Mouse (Mus musculus) liver, embryonic 12.5 days (tissue): ENCODE measurements around the gene Orai1. TPM values are rescaled to one million over a fixed set of nuclear protein-coding genes. Genes with fewer than 3 reads are reported as not detected.
A peak's percentile ranks its signal among the peaks of the same experiment; 100 is the strongest.

Experiments
- ATAC-seq: fragments of 200-750 bp; cut with Nextera tagmentation; 2 replicates; pipeline ENCODE4 v1.8.0; 2017; ENCODE audit warnings: moderate number of reproducible peaks, mild to moderate bottlenecking, moderate library complexity
- H3K27ac ChIP-seq: fragments of 300-500 bp; sonication (generic); 2 replicates; pipeline ENCODE4 v1.5.1; 2016; ENCODE audit warnings: mild to moderate bottlenecking
- H3K27me3 ChIP-seq: fragments of 300-500 bp; sonication (generic); replicated peaks from 2 replicates; pipeline ENCODE4 v1.6.1; 2016; ENCODE audit warnings: mild to moderate bottlenecking, moderate library complexity
- H3K36me3 ChIP-seq: fragments of 300-500 bp; sonication (generic); 2 replicates; pipeline ENCODE4 v1.6.1; 2016; ENCODE audit warnings: mild to moderate bottlenecking, moderate library complexity
- H3K4me1 ChIP-seq: fragments of 300-500 bp; sonication (generic); 2 replicates; pipeline ENCODE4 v1.6.1; 2016
- H3K4me2 ChIP-seq: fragments of 300-500 bp; sonication (generic); 2 replicates; pipeline ENCODE4 v1.6.1; 2016; ENCODE audit warnings: mild to moderate bottlenecking, moderate library complexity
- H3K4me3 ChIP-seq: fragments of 300-500 bp; sonication (generic); 2 replicates; pipeline ENCODE4 v1.5.1; 2016; ENCODE audit warnings: mild to moderate bottlenecking, moderate library complexity
- H3K9ac ChIP-seq: fragments of 300-500 bp; sonication (generic); 2 replicates; pipeline ENCODE4 v1.6.1; 2016; ENCODE audit warnings: mild to moderate bottlenecking, moderate library complexity
- H3K9me3 ChIP-seq: fragments of 300-500 bp; sonication (generic); replicated peaks from 2 replicates; pipeline ENCODE4 v1.6.1; 2016; ENCODE audit warnings: mild to moderate bottlenecking, moderate library complexity
- WGBS: fragments of 180-500 bp; shearing (Covaris S2); methylation state at CpG from one replicate; pipeline ENCODE4 v1.1.7; 2016; ENCODE audit not compliant: insufficient replicate concordance; 5-methylcytosine and 5-hydroxymethylcytosine counted together
- polyA plus RNA-seq: library from polyadenylated mRNA; unstranded; fragments of >200 nt; fragmentation: Nextera tagmentation; extraction: Ambion mirVana; gene quantifications from 2 replicates; pipeline ENCODE4 v1.2.1, GENCODE M21; 2016

The Orai1 gene
- polyA plus RNA-seq, 1 experiment from 2014 or later, result 11.6 TPM

GRCm38 (mm10) chr5:123035564-123035963 lies 20.7 kb downstream of the Orai1 start:
- Histone ChIP-seq H3K36me3 (peaks cover 17% of the 10 kb centered on the region), H3K9ac (no peak overlapping the region; the same call in 1 of the 2 replicates), H3K27ac (peak overlapping the region; percentile 59)

GRCm38 (mm10) chr5:123038115-123038514 lies 23.2 kb downstream of the Orai1 start:
- Histone ChIP-seq H3K9ac (no peak overlapping the region), H3K27me3 (no peaks in the 10 kb centered on the region), H3K4me3 (no peak overlapping the region), H3K27ac (0 out of 2 replicates have a peak overlapping the region, but pooled peaks have one; percentile 67), H3K4me1 (peaks cover 57% of the 10 kb centered on the region), H3K4me2 (peak overlapping the region; percentile 77; the same call in 1 of the 2 replicates), H3K9me3 (no peaks in the 10 kb centered on the region), H3K36me3 (no peaks in the 10 kb centered on the region)
- ATAC-seq, result no peak
- WGBS, result 59% methylated on average over 5 of the region's 5 CpGs

More at GRCm38 (mm10) chr5:123035564-123035963, 20.7 kb downstream of the Orai1 start:
- peaks cover 49% of the 10 kb centered on the region for H3K4me1 ChIP-seq
- H3K4me3 ChIP-seq, result no peak overlapping the region
- H3K4me2 ChIP-seq, result peak overlapping the region; percentile 15; the same call in 1 of the 2 replicates
- H3K27me3 ChIP-seq, result no peaks in the 10 kb centered on the region
- H3K9me3 ChIP-seq, result no peaks in the 10 kb centered on the region
- WGBS, result 38% methylated on average over 6 of the region's 6 CpGs
- peak; percentile 71 for ATAC-seq

GRCm38 (mm10) chr5:123039120-123039752 lies 24.4 kb downstream of the Orai1 start:
- peaks cover 50% of the 10 kb centered on the region for H3K4me1 ChIP-seq
- H3K27ac ChIP-seq, result peak overlapping the region; percentile 75
- WGBS, result 3% methylated on average over 25 of the region's 25 CpGs
- H3K9ac ChIP-seq, result peak overlapping the region; percentile 58
- H3K27me3 ChIP-seq, result no peaks in the 10 kb centered on the region
- H3K4me3 ChIP-seq, result peak overlapping the region; percentile 54
- no peaks in the 10 kb centered on the region for H3K9me3 ChIP-seq
- peak; percentile 87 for ATAC-seq
- no peaks in the 10 kb centered on the region for H3K36me3 ChIP-seq
- peak overlapping the region; percentile 77 for H3K4me2 ChIP-seq

GRCm38 (mm10) chr5:123040796-123041195 lies 25.9 kb downstream of the Orai1 start:
- no peaks in the 10 kb centered on the region for H3K9me3 ChIP-seq
- H3K4me3 ChIP-seq, result 0 out of 2 replicates have a peak overlapping the region, but pooled peaks have one; percentile 2
- peak overlapping the region; percentile 55 for H3K27ac ChIP-seq
- H3K4me2 ChIP-seq, result peak overlapping the region; percentile 43
- 22% methylated on average over 7 of the region's 7 CpGs for WGBS
- no peaks in the 10 kb centered on the region for H3K27me3 ChIP-seq
- H3K4me1 ChIP-seq, result peaks cover 36% of the 10 kb centered on the region
- H3K36me3 ChIP-seq, result no peaks in the 10 kb centered on the region
- no peak for ATAC-seq
- H3K9ac ChIP-seq, result peak overlapping the region; percentile 37; the same call in 1 of the 2 replicates

DNA sequence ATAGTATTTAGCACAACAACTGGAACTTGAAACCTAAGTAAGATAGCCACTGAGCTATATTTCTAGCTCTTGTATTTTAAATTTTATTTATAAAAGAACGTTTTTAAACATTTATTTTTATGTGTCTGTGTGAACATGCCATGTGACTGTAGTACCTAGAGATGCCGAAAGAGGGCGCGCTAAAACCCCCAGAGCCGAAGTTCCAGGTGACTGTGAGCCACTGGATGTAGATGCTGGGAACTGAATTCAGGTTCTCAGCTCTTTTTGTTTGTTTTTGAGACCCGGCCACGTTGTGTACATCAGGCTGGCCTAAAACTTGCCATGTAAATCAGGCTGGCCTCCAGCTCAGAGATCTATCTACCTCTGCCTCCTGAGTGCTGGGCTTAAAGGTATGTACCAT lies 29.0 kb downstream of the Orai1 start:
- H3K27me3 ChIP-seq, result no peaks in the 10 kb centered on the region
- 14% methylated on average over 7 of the region's 7 CpGs for WGBS
- no peak for ATAC-seq

GRCm38 (mm10) chr5:123045561-123046295 lies 30.9 kb downstream of the Orai1 start:
- H3K9ac ChIP-seq, result no peak overlapping the region
- ATAC-seq, result no peak
- 29% methylated on average over 9 of the region's 9 CpGs for WGBS
- no peak overlapping the region for H3K4me2 ChIP-seq
- peaks cover 17% of the 10 kb centered on the region for H3K4me1 ChIP-seq
- no peaks in the 10 kb centered on the region for H3K27me3 ChIP-seq
- H3K4me3 ChIP-seq, result no peak overlapping the region
- H3K36me3 ChIP-seq, result no peaks in the 10 kb centered on the region
- no peaks in the 10 kb centered on the region for H3K9me3 ChIP-seq
- H3K27ac ChIP-seq, result no peak overlapping the region

More for the DNA sequence above, 29.0 kb downstream of the Orai1 start:
- Histone ChIP-seq H3K9ac (no peak overlapping the region), H3K27ac (no peak overlapping the region), H3K4me1 (peaks cover 23% of the 10 kb centered on the region), H3K36me3 (no peaks in the 10 kb centered on the region), H3K9me3 (no peaks in the 10 kb centered on the region), H3K4me2 (no peak overlapping the region), H3K4me3 (no peak overlapping the region)

DNA sequence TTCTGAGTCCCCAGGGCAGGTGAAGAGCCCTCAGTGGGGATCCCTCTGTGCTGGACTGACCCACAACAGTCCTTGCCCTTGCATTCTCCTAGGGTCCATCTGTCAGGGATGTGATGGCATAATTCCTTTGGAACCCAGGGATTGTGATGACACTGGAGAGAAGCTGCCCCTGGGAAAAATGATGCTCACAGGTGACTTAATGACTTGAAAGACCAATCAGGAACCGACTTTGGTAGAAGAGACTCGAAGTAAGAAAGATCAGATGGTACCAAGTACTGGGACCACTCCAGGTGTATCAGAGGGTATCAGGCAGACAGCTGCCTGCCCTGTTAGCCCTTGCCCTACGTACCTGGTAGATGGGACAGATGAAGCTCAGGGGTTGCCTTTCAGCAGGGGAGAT lies 32.0 kb downstream of the Orai1 start, which contains the start of gene Morn3:
Gene Morn3 (minus strand): TSS at position 101 of the 400 bp plus-strand sequence.
- no peak within 1 kb of the TSS for H3K4me3 ChIP-seq
- H3K36me3 ChIP-seq, result no peaks in the 10 kb centered on the region
- H3K27ac ChIP-seq, result no peak within 1 kb of the TSS
- no peak within 1 kb of the TSS for H3K4me2 ChIP-seq
- H3K27me3 ChIP-seq, result no peaks in the 10 kb centered on the region
- no peak within 1 kb of the TSS for H3K9ac ChIP-seq
- H3K9me3 ChIP-seq, result 0 out of 2 replicates have a peak, but pooled peaks cover 2% of the 10 kb centered on the region
- no peak for ATAC-seq
- peaks cover 11% of the 10 kb centered on the region for H3K4me1 ChIP-seq
- WGBS, result 70% methylated on average over 3 of the region's 3 CpGs

DNA sequence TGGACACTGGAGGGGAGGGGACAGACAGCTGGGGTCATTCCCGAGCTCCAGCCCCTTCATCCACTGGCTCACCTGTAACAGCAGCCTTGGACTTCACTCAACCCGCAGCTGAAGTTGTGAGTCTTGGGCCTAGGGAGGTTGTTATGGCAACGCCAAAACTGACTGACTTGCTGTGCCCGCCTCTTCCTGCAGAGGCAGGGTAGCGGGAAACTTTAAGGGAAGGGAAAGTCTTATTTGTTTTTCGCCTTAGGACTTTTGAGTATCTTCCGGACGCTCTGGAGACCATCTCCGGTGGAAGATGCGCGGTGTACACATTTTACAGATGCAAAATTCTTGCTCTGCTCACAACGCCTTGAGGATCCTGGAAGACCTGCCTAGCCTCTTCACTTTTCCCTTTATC lies 34.4 kb downstream of the Orai1 start:
- Histone ChIP-seq H3K27ac (no peak overlapping the region; the same call in 1 of the 2 replicates), H3K36me3 (no peaks in the 10 kb centered on the region), H3K9me3 (0 out of 2 replicates have a peak, but pooled peaks cover 3% of the 10 kb centered on the region), H3K4me1 (peaks cover 11% of the 10 kb centered on the region), H3K4me2 (peak overlapping the region; percentile 60), H3K9ac (peak overlapping the region; percentile 49), H3K27me3 (no peaks in the 10 kb centered on the region), H3K4me3 (peak overlapping the region; percentile 27)
- ATAC-seq, result peak; percentile 43; the same call in 1 of the 2 replicates
- 3% methylated on average over 12 of the region's 12 CpGs for whole genome bisulfite sequencing

GRCm38 (mm10) chr5:123050918-123051317 lies 36.0 kb downstream of the Orai1 start:
- Histone ChIP-seq H3K27me3 (no peaks in the 10 kb centered on the region), H3K9ac (no peak overlapping the region), H3K27ac (no peak overlapping the region), H3K36me3 (no peaks in the 10 kb centered on the region), H3K9me3 (0 out of 2 replicates have a peak, but pooled peaks cover 3% of the 10 kb centered on the region), H3K4me1 (peaks cover 11% of the 10 kb centered on the region), H3K4me3 (no peak overlapping the region), H3K4me2 (no peak overlapping the region)
- 79% methylated on average over 9 of the region's 9 CpGs for WGBS
- ATAC-seq, result no peak

GRCm38 (mm10) chr5:123051736-123052135 lies 36.9 kb downstream of the Orai1 start:
- WGBS, result 67% methylated on average over 5 of the region's 5 CpGs
- no peaks in the 10 kb centered on the region for H3K27me3 ChIP-seq

GRCm38 (mm10) chr5:123057366-123058250 lies 42.7 kb downstream of the Orai1 start:
- H3K27me3 ChIP-seq, result no peaks in the 10 kb centered on the region
- no peaks in the 10 kb centered on the region for H3K9me3 ChIP-seq
- H3K27ac ChIP-seq, result peak overlapping the region; percentile 82
- peak; percentile 98 for ATAC-seq
- H3K9ac ChIP-seq, result peak overlapping the region; percentile 75
- WGBS, result 6% methylated on average over 48 of the region's 48 CpGs
- no peaks in the 10 kb centered on the region for H3K36me3 ChIP-seq
- H3K4me1 ChIP-seq, result peaks cover 23% of the 10 kb centered on the region
- H3K4me2 ChIP-seq, result peak overlapping the region; percentile 74
- peak overlapping the region; percentile 63 for H3K4me3 ChIP-seq

More at GRCm38 (mm10) chr5:123051736-123052135, 36.9 kb downstream of the Orai1 start:
- no peak overlapping the region for H3K9ac ChIP-seq
- peaks cover 11% of the 10 kb centered on the region for H3K4me1 ChIP-seq
- H3K36me3 ChIP-seq, result no peaks in the 10 kb centered on the region
- no peak overlapping the region for H3K4me2 ChIP-seq
- ATAC-seq, result no peak
- 0 out of 2 replicates have a peak, but pooled peaks cover 3% of the 10 kb centered on the region for H3K9me3 ChIP-seq
- H3K4me3 ChIP-seq, result no peak overlapping the region
- no peak overlapping the region for H3K27ac ChIP-seq
